In the genomic region with DNA sequence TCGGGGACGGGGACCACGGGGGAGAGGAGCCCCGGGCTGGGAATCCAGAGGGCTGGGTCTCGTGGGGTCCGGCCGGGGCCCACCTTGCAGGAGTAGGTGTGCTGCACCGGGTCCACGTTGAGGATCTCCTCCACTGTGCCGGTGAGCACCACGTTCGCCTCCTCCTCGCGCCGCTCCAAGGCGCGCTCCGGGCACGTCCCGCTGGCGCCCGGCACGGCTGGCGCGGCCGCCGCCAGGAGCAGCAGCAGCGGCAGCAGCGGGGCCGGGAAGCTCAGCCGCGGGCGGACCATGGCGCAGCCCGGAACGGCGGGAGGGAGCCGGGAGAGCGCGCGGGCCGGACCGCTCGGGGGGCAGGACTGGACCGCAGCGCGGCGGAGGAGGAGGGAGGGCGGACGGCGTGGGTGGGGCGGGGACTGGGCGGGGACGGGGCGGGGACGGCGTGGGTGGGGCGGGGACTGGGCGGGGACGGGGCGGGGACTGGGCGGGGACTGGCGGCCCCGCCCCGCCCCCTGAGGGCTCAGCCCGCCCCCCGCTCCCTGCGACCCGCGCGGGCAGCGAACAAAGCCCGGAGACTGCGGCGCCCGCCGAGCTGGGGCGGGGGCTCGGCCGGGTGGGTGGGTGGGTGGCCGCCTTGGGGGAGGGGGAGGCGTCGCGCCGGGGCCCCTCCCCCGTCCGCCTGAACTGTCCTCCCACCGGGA, we compare ENCODE assay signal across 8 mouse cellular contexts. TPM values are rescaled to one million over a fixed set of nuclear protein-coding genes. Genes with fewer than 3 reads are reported as not detected.
DNase-seq lines count a peak whose midpoint lies in the region; ATAC-seq and TF ChIP-seq lines count a peak whose summit lies in the region.

A gene (minus strand): TSS at position 358 of the 698 bp plus-strand sequence.

- no peak for DNase-seq in CH12.LX (ENCODE audit: extremely low read depth)
- DNase-seq in brain, embryonic 14.5 days (ENCODE audit: low read depth): no peak
- DNase-seq in forebrain, embryonic 14.5 days (ENCODE audit: low spot score): no peak
- DNase-seq in layer of hippocampus, adult 8-10 months (ENCODE audit: low spot score in 2 of 2): no peak
- DNase-seq in lung, postnatal 0 days (ENCODE audit: low spot score): peak; percentile 92
- peak; percentile 82 for DNase-seq in retina, embryonic 14.5 days (ENCODE audit: low spot score)
- DNase-seq in thymus, postnatal 4 days: peak; percentile 73

- no peak for TF ChIP-seq EP300 in CH12.LX (IDR thresholded peaks at IDR 0.05; ENCODE audit: low read length)
- no peak for TF ChIP-seq EP300 in lung, postnatal 0 days (IDR thresholded peaks at IDR 0.05)

- H3K4me3 ChIP-seq in CH12.LX (replicated peaks in 1 of 3; ENCODE audit: low read depth in 2 of 3, low read length in 2 of 3, poor library complexity in 1 of 3): peak within 1 kb of the TSS; percentile 53 to 96 (median 63)
- peak within 1 kb of the TSS; percentile 86 for H3K4me3 ChIP-seq in forebrain, embryonic 14.5 days (ENCODE audit: low read depth, low read length)
- H3K4me3 ChIP-seq in lung, postnatal 0 days (ENCODE audit: low read depth, low read length): peak within 1 kb of the TSS; percentile 93

- peak; percentile 23; the same call in 1 of the 2 replicates for TF ChIP-seq POLR2A in CH12.LX (IDR thresholded peaks at IDR 0.05; ENCODE audit: low read depth, low read length)
- peak; percentile 69 for TF ChIP-seq POLR2A in brain, embryonic 14.5 days (IDR thresholded peaks at IDR 0.05; ENCODE audit: borderline replicate concordance, extremely low read depth, insufficient read depth, insufficient read length, poor library complexity, severe bottlenecking)

- WGBS in forebrain, embryonic 14.5 days: under 1% methylated on average over 30 of the region's 88 CpGs
- 0% methylated on average over 8 of the region's 88 CpGs for WGBS in lung, postnatal 0 days

- H3K4me1 ChIP-seq in CH12.LX (ENCODE audit: control insufficient read depth in 1 of 2, insufficient read depth in 2 of 2): peaks cover 9 to 34% of the 10 kb centered on the region in 2 experiments
- H3K4me1 ChIP-seq in forebrain, embryonic 14.5 days (ENCODE audit: control insufficient read depth, insufficient read depth, low read length): peaks cover 34% of the 10 kb centered on the region
- H3K4me1 ChIP-seq in lung, postnatal 0 days (ENCODE audit: insufficient read depth, low read depth, low read length): peaks cover 9% of the 10 kb centered on the region

- H3K9me3 ChIP-seq in CH12.LX (replicated peaks; ENCODE audit: low read length): no peaks in the 10 kb centered on the region
- H3K9me3 ChIP-seq in forebrain, embryonic 14.5 days (replicated peaks; ENCODE audit: control insufficient read depth, low read length): no peaks in the 10 kb centered on the region
- no peaks in the 10 kb centered on the region for H3K9me3 ChIP-seq in lung, postnatal 0 days (ENCODE audit: low read length)

- TF ChIP-seq CTCF in CH12.LX (conservative IDR thresholded peaks at IDR 0.05 in 1 of 2, IDR thresholded peaks at IDR 0.05 in 1 of 2; ENCODE audit: low read depth in 2 of 2, low read length in 2 of 2): no peak
- TF ChIP-seq CTCF in brain, embryonic 14.5 days (IDR thresholded peaks at IDR 0.05; ENCODE audit: borderline replicate concordance, extremely low read depth, insufficient read depth, insufficient read length): no peak
- no peak for TF ChIP-seq CTCF in lung, postnatal 0 days (IDR thresholded peaks at IDR 0.05)

- H3K9ac ChIP-seq in CH12.LX (ENCODE audit: insufficient read depth, low read depth): peak within 1 kb of the TSS; percentile 35
- H3K9ac ChIP-seq in forebrain, embryonic 14.5 days (ENCODE audit: low read length): peak within 1 kb of the TSS; percentile 91
- peak within 1 kb of the TSS; percentile 74 for H3K9ac ChIP-seq in lung, postnatal 0 days (replicated peaks; ENCODE audit: low read depth)

- in situ Hi-C loops in CH12.LX (cut with MboI; ENCODE audit: low pct_ligation_motif_present, low pct_unique_long_range_greater_than_20kb, low sequenced_read_pairs): no loop called here

- no peak for TF ChIP-seq RAD21 in CH12.LX (IDR thresholded peaks at IDR 0.05; ENCODE audit: low read depth, low read length)

- H3K36me3 ChIP-seq in CH12.LX (replicated peaks in 1 of 2; ENCODE audit: control insufficient read depth in 1 of 2, insufficient read depth in 1 of 2, low read length in 1 of 2): no peaks in the 10 kb centered on the region
- H3K36me3 ChIP-seq in forebrain, embryonic 14.5 days (ENCODE audit: control insufficient read depth, insufficient read depth, low read length): peaks cover 15% of the 10 kb centered on the region
- no peaks in the 10 kb centered on the region for H3K36me3 ChIP-seq in lung, postnatal 0 days (ENCODE audit: insufficient read depth, low read length)

- peak within 1 kb of the TSS; percentile 58 for H3K27ac ChIP-seq in CH12.LX (ENCODE audit: insufficient read depth, low read depth)
- H3K27ac ChIP-seq in forebrain, embryonic 14.5 days (ENCODE audit: low read depth, low read length): peak within 1 kb of the TSS; percentile 94
- H3K27ac ChIP-seq in lung, postnatal 0 days (ENCODE audit: low read length): peak within 1 kb of the TSS; percentile 95

- ATAC-seq in forebrain, embryonic 14.5 days: peak; percentile 81
- ATAC-seq in hematopoietic stem cell, adult 5-6 weeks (replicated peaks in 1 of 2; ENCODE audit: insufficient read depth in 1 of 2, low FRiP score in 2 of 2, low TSS enrichment in 1 of 2, low read depth in 1 of 2, poor library complexity in 2 of 2, severe bottlenecking in 2 of 2): peak; percentile 35 to 43; a peak in 1 of 4 replicates
- peak; percentile 77 for ATAC-seq in lung, postnatal 0 days

- peak within 1 kb of the TSS; percentile 53 for H3K4me2 ChIP-seq in CH12.LX (ENCODE audit: insufficient read depth, low read depth, poor library complexity, severe bottlenecking)
- peak within 1 kb of the TSS; percentile 95 for H3K4me2 ChIP-seq in forebrain, embryonic 14.5 days (ENCODE audit: low read length)
- H3K4me2 ChIP-seq in lung, postnatal 0 days (replicated peaks; ENCODE audit: low read depth, low read length): peak within 1 kb of the TSS; percentile 97

- no peaks in the 10 kb centered on the region for H3K79me2 ChIP-seq in CH12.LX (replicated peaks; ENCODE audit: control insufficient read depth, extremely low read depth, insufficient read depth, poor library complexity, severe bottlenecking)

- dilution Hi-C loops in CH12.LX (cut with MboI; ENCODE audit: extremely low pct_ligation_motif_present, extremely low pct_unique_long_range_greater_than_20kb, low sequenced_read_pairs): no loop called here

- peaks cover 19% of the 10 kb centered on the region for H3K27me3 ChIP-seq in CH12.LX (replicated peaks)
- no peaks in the 10 kb centered on the region for H3K27me3 ChIP-seq in forebrain, embryonic 14.5 days (replicated peaks; ENCODE audit: control insufficient read depth, insufficient read depth, low read length)
- H3K27me3 ChIP-seq in lung, postnatal 0 days (replicated peaks; ENCODE audit: insufficient read depth, low read length): no peaks in the 10 kb centered on the region

TF ChIP-seq in CH12.LX, 34 proteins besides CTCF, POLR2A, EP300 and RAD21:
- TF ChIP-seq MAFK (IDR thresholded peaks at IDR 0.05; ENCODE audit: insufficient replicate concordance, low read length) (no peak), SIN3A (IDR thresholded peaks at IDR 0.05; ENCODE audit: low read length) (peak; percentile 36; the same call in 1 of the 2 replicates), IRF4 (IDR thresholded peaks at IDR 0.05; ENCODE audit: low read depth, low read length) (no peak), HCFC1 (IDR thresholded peaks at IDR 0.05; ENCODE audit: low read depth, low read length) (0 out of 2 replicates have a peak, but pooled peaks have one; percentile 6), UBTF (IDR thresholded peaks at IDR 0.05; ENCODE audit: low read depth, low read length) (peak; percentile 37; the same call in 1 of the 2 replicates)

RNA-seq across cellular contexts. Expression of the gene that starts here (rescaled TPM):
- total RNA-seq in CH12.LX (2012; rRNA removed): 5.0 and 10.6 TPM in 2 replicates
- 1.6 and 1.7 TPM in 2 replicates for total RNA-seq in CH12.LX (2014; rRNA removed)
- 3.1 and 3.4 TPM in 2 replicates for polyA plus RNA-seq in CH12.LX (2012; ENCODE audit: insufficient read length, low read depth)
- 475 and 507 TPM in 2 replicates for polyA plus RNA-seq in brain, embryonic 14.5 days (2012; rRNA removed)
- polyA plus RNA-seq in forebrain, embryonic 14.5 days (2014; fragmentation: Nextera tagmentation; extraction: Ambion mirVana): 72.2 and 88.4 TPM in 2 replicates
- 2.1 and 5.2 TPM in 2 replicates for total RNA-seq in hematopoietic stem cell, adult 5-6 weeks (2017)
- 100 to 1,000 TPM; 125 to 145 (median 144) TPM for total RNA-seq in layer of hippocampus, adult 8-10 months (2022)
- 70.1 and 85.7 TPM in 2 replicates for polyA plus RNA-seq in lung, postnatal 0 days (2015; fragmentation: Nextera tagmentation; extraction: Ambion mirVana)

Comparison
In these comparisons a context has a peak if more than half of its experiments do, and no peak if none do; other contexts are left out.
1. RNA of the gene that starts here (total RNA-seq): 125 to 145 TPM in layer of hippocampus, adult 8-10 months; 1.6 to 10.6 TPM in CH12.LX and 2.1 to 5.2 TPM in hematopoietic stem cell, adult 5-6 weeks; every median in the first group is over 10 times any median in the second.
2. RNA of the gene that starts here (polyA plus RNA-seq): 475 to 507 TPM in brain, embryonic 14.5 days, 72.2 to 88.4 TPM in forebrain, embryonic 14.5 days and 70.1 to 85.7 TPM in lung, postnatal 0 days; 3.1 to 3.4 TPM in CH12.LX; every median in the first group is over 10 times any median in the second.
3. DNase-seq: peak in lung, postnatal 0 days (single experiment), retina, embryonic 14.5 days (single experiment) and thymus, postnatal 4 days (single experiment); none in CH12.LX (single experiment), brain, embryonic 14.5 days (single experiment), forebrain, embryonic 14.5 days (single experiment) and layer of hippocampus, adult 8-10 months (0 of 2).
4. H3K9ac ChIP-seq: peak in every context shown above with its lines; median percentile 91 in forebrain, embryonic 14.5 days; 74 in lung, postnatal 0 days; 35 in CH12.LX.
5. Peak in every context shown above with its lines, with median percentiles within 50 percentile points of each other: H3K27ac ChIP-seq, H3K4me2 ChIP-seq, H3K4me3 ChIP-seq and ATAC-seq.